Mouse (Mus musculus) heart, embryonic 11.5 days (tissue): ENCODE data around the gene Rpl18a. TPM values are rescaled to one million over a fixed set of nuclear protein-coding genes. Genes with fewer than 3 reads are reported as not detected.

Experiments
- ATAC-seq: fragments of 200-750 bp; cut with Nextera tagmentation; replicated peaks from 2 replicates; pipeline ENCODE4 v1.8.0; 2017; ENCODE audit warnings: moderate library complexity; ENCODE audit not compliant: insufficient number of reproducible peaks, low FRiP score, low TSS enrichment
- H3K27ac ChIP-seq: fragments of 300-500 bp; sonication (generic); 2 replicates; pipeline ENCODE4 v1.5.1; 2014; ENCODE audit warnings: mild to moderate bottlenecking, low read depth, low read length
- H3K27me3 ChIP-seq: fragments of 300-500 bp; sonication (generic); 2 replicates; pipeline ENCODE4 v1.6.1; 2014; ENCODE audit warnings: mild to moderate bottlenecking, low read length, mixed read lengths; ENCODE audit not compliant: control insufficient read depth, insufficient read depth
- H3K36me3 ChIP-seq: fragments of 300-500 bp; sonication (generic); 2 replicates; pipeline ENCODE4 v1.6.1; 2014; ENCODE audit warnings: mild to moderate bottlenecking, low read length, moderate library complexity, mixed read lengths; ENCODE audit not compliant: control insufficient read depth, insufficient read depth
- H3K4me1 ChIP-seq: fragments of 300-500 bp; sonication (generic); 2 replicates; pipeline ENCODE4 v1.6.1; 2014; ENCODE audit warnings: low read length; ENCODE audit not compliant: control insufficient read depth, insufficient read depth
- H3K4me2 ChIP-seq: fragments of 300-500 bp; sonication (generic); 2 replicates; pipeline ENCODE4 v1.6.1; 2014; ENCODE audit warnings: mild to moderate bottlenecking, moderate library complexity
- H3K4me3 ChIP-seq: fragments of 300-500 bp; sonication (generic); 2 replicates; pipeline ENCODE4 v1.5.1; 2014; ENCODE audit warnings: low read depth, low read length
- H3K9ac ChIP-seq: fragments of 300-500 bp; sonication (generic); 2 replicates; pipeline ENCODE4 v1.6.1; 2014; ENCODE audit warnings: mild to moderate bottlenecking, low read depth, low read length, moderate library complexity
- H3K9me3 ChIP-seq: fragments of 300-500 bp; sonication (generic); replicated peaks from 2 replicates; pipeline ENCODE4 v1.6.1; 2016; ENCODE audit warnings: low read length; ENCODE audit not compliant: control insufficient read depth
- WGBS: fragments of 180-500 bp; shearing (Covaris S2); extraction: QIAGEN DNeasy Blood & Tissue Kit; methylation state at CpG from one replicate; pipeline ENCODE4 v1.1.7; 2014; ENCODE audit not compliant: insufficient replicate concordance; 5-methylcytosine and 5-hydroxymethylcytosine counted together
- polyA plus RNA-seq: library from polyadenylated mRNA; unstranded; fragments of >200 nt; fragmentation: Nextera tagmentation; extraction: Ambion mirVana; gene quantifications from 2 replicates; pipeline ENCODE4 v1.2.1, GENCODE M21; 2014

The Rpl18a gene
- polyA plus RNA-seq, 1 experiment from 2014 or later = 3,146 TPM

DNA sequence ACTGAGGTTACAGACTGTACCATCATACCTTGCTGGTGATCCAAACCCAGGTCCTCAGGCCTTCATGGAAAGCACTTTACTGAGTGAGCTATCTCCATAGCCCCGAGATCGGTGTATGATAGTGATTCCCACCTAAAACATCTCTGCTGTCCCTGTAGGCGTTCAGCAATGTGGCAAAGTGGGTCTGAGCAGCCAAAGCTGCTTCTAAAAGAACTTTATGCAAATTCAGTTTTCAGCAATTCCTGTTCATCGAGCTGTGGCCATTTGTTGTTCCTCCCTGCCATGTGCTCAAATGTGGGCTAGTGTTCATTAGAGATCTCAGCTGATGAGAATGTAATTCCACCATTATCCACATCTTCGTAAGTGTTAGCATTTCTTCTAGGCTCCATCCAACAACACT lies 29.2 kb upstream of the Rpl18a start:
- Histone ChIP-seq H3K27me3 (no peaks in the 10 kb centered on the region), H3K36me3 (0 out of 2 replicates have a peak, but pooled peaks cover under 1% of the 10 kb centered on the region), H3K4me2 (no peak overlapping the region), H3K4me1 (no peaks in the 10 kb centered on the region), H3K27ac (no peak overlapping the region), H3K9me3 (no peaks in the 10 kb centered on the region), H3K9ac (no peak overlapping the region), H3K4me3 (no peak overlapping the region)
- 89% methylated on average over 5 of the region's 5 CpGs for WGBS
- no peak for ATAC-seq

- Histone ChIP-seq H3K4me1 (no peaks in the 10 kb centered on the region), H3K4me3 (no peak overlapping the region), H3K36me3 (0 out of 2 replicates have a peak, but pooled peaks cover 3% of the 10 kb centered on the region), H3K27ac (no peak overlapping the region), H3K4me2 (no peak overlapping the region), H3K9ac (no peak overlapping the region), H3K9me3 (no peaks in the 10 kb centered on the region), H3K27me3 (no peaks in the 10 kb centered on the region)
- ATAC-seq = no peak
- WGBS = 82% methylated on average over 4 of the region's 4 CpGs
Measured at GRCm38 (mm10) chr8:70925754-70926153, 28.5 kb upstream of the Rpl18a start.

DNA sequence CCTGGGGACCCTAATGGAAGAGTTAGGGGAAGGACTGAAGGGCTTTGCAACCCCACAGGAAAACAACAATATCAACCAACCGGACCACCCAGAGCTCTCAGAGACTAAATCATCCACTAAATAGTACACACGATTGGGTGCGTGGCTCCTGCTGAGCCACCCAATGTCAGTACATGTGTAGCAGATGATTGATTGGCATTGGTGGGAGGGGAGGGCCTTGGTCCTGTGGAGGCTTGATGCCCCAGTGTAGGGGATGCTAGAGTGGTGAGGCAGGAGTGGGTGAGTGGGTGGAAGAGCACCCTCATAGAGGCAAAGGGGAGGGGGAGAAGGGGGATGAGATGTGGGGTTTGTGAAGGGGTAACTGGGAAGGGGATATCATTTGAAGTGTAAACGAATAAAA lies 26.9 kb upstream of the Rpl18a start:
- Histone ChIP-seq H3K27ac (no peak overlapping the region), H3K4me2 (no peak overlapping the region), H3K4me1 (no peaks in the 10 kb centered on the region), H3K36me3 (0 out of 2 replicates have a peak, but pooled peaks cover 3% of the 10 kb centered on the region), H3K4me3 (no peak overlapping the region), H3K9me3 (no peaks in the 10 kb centered on the region), H3K9ac (no peak overlapping the region), H3K27me3 (no peaks in the 10 kb centered on the region)
- ATAC-seq = no peak
- 88% methylated on average over 4 of the region's 4 CpGs for WGBS

- Histone ChIP-seq H3K9me3 (no peaks in the 10 kb centered on the region), H3K36me3 (peaks cover 22% of the 10 kb centered on the region), H3K27ac (no peak overlapping the region), H3K4me3 (no peak overlapping the region), H3K27me3 (no peaks in the 10 kb centered on the region), H3K9ac (no peak overlapping the region), H3K4me1 (no peaks in the 10 kb centered on the region), H3K4me2 (no peak overlapping the region)
- ATAC-seq = no peak
- WGBS = 84% methylated on average over 9 of the region's 9 CpGs
Measured at GRCm38 (mm10) chr8:70920049-70920922, 23.1 kb upstream of the Rpl18a start.

DNA sequence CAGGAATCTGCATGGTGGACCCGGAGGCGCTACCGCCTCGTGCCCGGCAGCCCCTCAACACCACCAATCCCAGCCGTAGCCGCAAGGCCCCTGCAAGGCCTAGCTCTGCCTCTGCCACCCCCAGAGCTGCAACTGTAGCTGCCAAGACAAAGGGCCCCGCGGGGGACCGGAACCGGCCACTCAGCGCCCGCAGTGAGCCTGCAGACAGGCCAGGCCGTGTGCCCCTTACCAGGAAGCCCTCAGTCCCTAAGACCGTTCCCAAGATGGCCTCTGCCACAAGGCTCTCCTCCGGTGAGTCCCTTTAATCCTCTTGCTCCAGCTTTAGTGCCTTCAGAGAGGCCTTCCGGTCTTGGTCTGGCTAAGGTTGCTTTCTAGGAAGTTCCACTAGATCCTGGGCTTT lies 17.5 kb upstream of the Rpl18a start:
- H3K4me3 ChIP-seq = no peak overlapping the region
- ATAC-seq = no peak
- no peak overlapping the region for H3K4me2 ChIP-seq
- H3K27ac ChIP-seq = no peak overlapping the region
- 94% methylated on average over 17 of the region's 17 CpGs for WGBS
- no peaks in the 10 kb centered on the region for H3K9me3 ChIP-seq
- no peak overlapping the region for H3K9ac ChIP-seq
- H3K27me3 ChIP-seq = no peaks in the 10 kb centered on the region
- H3K36me3 ChIP-seq = peaks cover 53% of the 10 kb centered on the region
- H3K4me1 ChIP-seq = no peaks in the 10 kb centered on the region

- WGBS = 94% methylated on average over 26 of the region's 26 CpGs
- H3K4me2 ChIP-seq = no peak overlapping the region
- no peak overlapping the region for H3K27ac ChIP-seq
- H3K4me1 ChIP-seq = no peaks in the 10 kb centered on the region
- peaks cover 50% of the 10 kb centered on the region for H3K36me3 ChIP-seq
- H3K27me3 ChIP-seq = no peaks in the 10 kb centered on the region
- no peaks in the 10 kb centered on the region for H3K9me3 ChIP-seq
- no peak overlapping the region for H3K9ac ChIP-seq
- H3K4me3 ChIP-seq = no peak overlapping the region
- ATAC-seq = no peak
Measured at GRCm38 (mm10) chr8:70913523-70913922, 16.3 kb upstream of the Rpl18a start.

- H3K4me1 ChIP-seq = no peaks in the 10 kb centered on the region
- no peak overlapping the region for H3K4me2 ChIP-seq
- peaks cover 50% of the 10 kb centered on the region for H3K36me3 ChIP-seq
- H3K27me3 ChIP-seq = no peaks in the 10 kb centered on the region
- WGBS = 82% methylated on average over 30 of the region's 30 CpGs
- no peak for ATAC-seq
- H3K9ac ChIP-seq = no peak overlapping the region
- H3K9me3 ChIP-seq = no peaks in the 10 kb centered on the region
- no peak overlapping the region for H3K27ac ChIP-seq
- H3K4me3 ChIP-seq = no peak overlapping the region
Measured at GRCm38 (mm10) chr8:70912955-70913354, 15.7 kb upstream of the Rpl18a start.

DNA sequence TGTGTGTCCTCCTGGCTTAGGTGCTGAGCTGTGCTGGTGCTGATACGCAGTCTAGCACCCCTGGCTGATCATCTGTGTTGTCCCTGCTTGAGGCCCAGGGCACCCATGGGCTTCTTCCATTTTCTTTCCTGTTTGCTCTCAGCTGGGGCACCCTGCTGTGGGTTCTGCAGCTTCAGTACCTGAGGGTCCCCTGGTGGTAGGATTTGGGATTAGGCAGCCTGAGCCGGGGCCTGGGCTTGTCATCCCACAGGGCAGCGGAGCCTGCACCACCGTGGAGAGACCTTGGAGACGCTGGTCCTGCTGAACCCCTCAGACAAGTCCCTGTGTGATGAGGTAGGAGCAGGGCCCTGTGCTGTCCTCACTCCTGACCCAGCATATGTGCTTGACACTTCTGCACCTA lies 14.4 kb upstream of the Rpl18a start:
- H3K4me3 ChIP-seq = no peak overlapping the region
- 82% methylated on average over 5 of the region's 5 CpGs for WGBS
- peaks cover 9% of the 10 kb centered on the region for H3K4me1 ChIP-seq
- H3K27ac ChIP-seq = no peak overlapping the region
- no peak overlapping the region for H3K9ac ChIP-seq
- no peak overlapping the region for H3K4me2 ChIP-seq
- peaks cover 41% of the 10 kb centered on the region for H3K36me3 ChIP-seq
- no peak for ATAC-seq
- H3K27me3 ChIP-seq = no peaks in the 10 kb centered on the region
- no peaks in the 10 kb centered on the region for H3K9me3 ChIP-seq

DNA sequence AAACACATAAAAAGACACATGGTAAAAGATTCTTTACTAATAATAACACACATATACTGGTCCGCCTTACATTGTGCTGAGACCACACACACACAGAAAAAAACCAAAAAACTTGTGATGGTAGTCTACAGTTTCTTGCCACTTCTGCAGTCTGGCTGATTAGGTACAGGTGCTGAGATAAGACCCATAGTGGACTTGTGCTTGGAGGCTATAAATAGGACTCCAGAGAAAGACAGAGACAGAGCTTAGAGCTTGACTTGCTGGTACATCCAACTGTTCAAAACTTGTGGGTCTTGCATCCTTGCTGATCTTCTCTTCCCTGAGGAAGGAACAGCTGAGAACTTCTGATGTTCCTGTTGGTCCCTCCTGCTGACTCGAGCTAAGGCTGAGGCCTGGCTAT lies 10.3 kb upstream of the Rpl18a start:
- WGBS = 73% methylated on average over 2 of the region's 2 CpGs
- H3K27ac ChIP-seq = no peak overlapping the region

More for the DNA sequence above, 10.3 kb upstream of the Rpl18a start:
- Histone ChIP-seq H3K27me3 (no peaks in the 10 kb centered on the region; the same call in 1 of the 2 replicates), H3K4me2 (peak overlapping the region; percentile 31), H3K9me3 (no peaks in the 10 kb centered on the region), H3K36me3 (peaks cover 11% of the 10 kb centered on the region), H3K4me3 (0 out of 2 replicates have a peak overlapping the region, but pooled peaks have one; percentile 82), H3K9ac (no peak overlapping the region), H3K4me1 (peaks cover 13% of the 10 kb centered on the region)
- ATAC-seq = no peak
